Mouse (Mus musculus): ENCODE results near the gene Kcna6. TPM values are rescaled to one million over a fixed set of nuclear protein-coding genes. Genes with fewer than 3 reads are reported as not detected.

The Kcna6 gene
- polyA plus RNA-seq, 1 experiment, result 0.26 TPM

GRCm38 (mm10) chr6:126773873-126774272, 33.4 kb upstream of the Kcna6 start:
- no peak for DNase-seq
- Histone ChIP-seq H3K36me3 (ENCODE audit: control insufficient read depth, insufficient read depth, low read length) (no peaks in the 10 kb centered on the region), H3K27me3 (ENCODE audit: control insufficient read depth, insufficient read depth, low read length) (no peaks in the 10 kb centered on the region), H3K27ac (ENCODE audit: control insufficient read depth, insufficient read depth, low read length) (no peak overlapping the region), H3K4me1 (replicated peaks; ENCODE audit: control insufficient read depth, insufficient read depth, low read length) (peaks cover 4% of the 10 kb centered on the region), H3K4me3 (ENCODE audit: control insufficient read depth, insufficient read depth, low read length) (no peak overlapping the region)
- WGBS, result 86% methylated on average over 4 of the region's 4 CpGs
- TF ChIP-seq CTCF (IDR thresholded peaks at IDR 0.05; ENCODE audit: borderline replicate concordance, control insufficient read depth, extremely low read depth, insufficient read depth, low read length, poor library complexity), result no peak
- no peak for TF ChIP-seq POLR2A (IDR thresholded peaks at IDR 0.05; ENCODE audit: control insufficient read depth, extremely low read depth, insufficient read depth, low read length, poor library complexity)

GRCm38 (mm10) chr6:126772326-126772725, 31.9 kb upstream of the Kcna6 start:
- DNase-seq, result no peak
- Histone ChIP-seq H3K27me3 (ENCODE audit: control insufficient read depth, insufficient read depth, low read length) (no peaks in the 10 kb centered on the region), H3K4me1 (replicated peaks; ENCODE audit: control insufficient read depth, insufficient read depth, low read length) (peaks cover 4% of the 10 kb centered on the region), H3K27ac (ENCODE audit: control insufficient read depth, insufficient read depth, low read length) (no peak overlapping the region), H3K36me3 (ENCODE audit: control insufficient read depth, insufficient read depth, low read length) (no peaks in the 10 kb centered on the region), H3K4me3 (ENCODE audit: control insufficient read depth, insufficient read depth, low read length) (no peak overlapping the region)
- WGBS, result 94% methylated on average over 4 of the region's 4 CpGs
- no peak for TF ChIP-seq CTCF (IDR thresholded peaks at IDR 0.05; ENCODE audit: borderline replicate concordance, control insufficient read depth, extremely low read depth, insufficient read depth, low read length, poor library complexity)
- no peak for TF ChIP-seq POLR2A (IDR thresholded peaks at IDR 0.05; ENCODE audit: control insufficient read depth, extremely low read depth, insufficient read depth, low read length, poor library complexity)

- Histone ChIP-seq H3K27me3 (ENCODE audit: control insufficient read depth, insufficient read depth, low read length) (no peaks in the 10 kb centered on the region), H3K36me3 (ENCODE audit: control insufficient read depth, insufficient read depth, low read length) (no peaks in the 10 kb centered on the region), H3K4me1 (replicated peaks; ENCODE audit: control insufficient read depth, insufficient read depth, low read length) (peaks cover 4% of the 10 kb centered on the region), H3K27ac (ENCODE audit: control insufficient read depth, insufficient read depth, low read length) (no peak overlapping the region), H3K4me3 (ENCODE audit: control insufficient read depth, insufficient read depth, low read length) (no peak overlapping the region)
- 95% methylated on average over 12 of the region's 12 CpGs for WGBS
- DNase-seq, result no peak
- TF ChIP-seq POLR2A (IDR thresholded peaks at IDR 0.05; ENCODE audit: control insufficient read depth, extremely low read depth, insufficient read depth, low read length, poor library complexity) (no peak), CTCF (IDR thresholded peaks at IDR 0.05; ENCODE audit: borderline replicate concordance, control insufficient read depth, extremely low read depth, insufficient read depth, low read length, poor library complexity) (no peak)
Observed at GRCm38 (mm10) chr6:126770146-126770731, 29.8 kb upstream of the Kcna6 start.

- TF ChIP-seq POLR2A (IDR thresholded peaks at IDR 0.05; ENCODE audit: control insufficient read depth, extremely low read depth, insufficient read depth, low read length, poor library complexity), result no peak
- TF ChIP-seq CTCF (IDR thresholded peaks at IDR 0.05; ENCODE audit: borderline replicate concordance, control insufficient read depth, extremely low read depth, insufficient read depth, low read length, poor library complexity), result no peak
- H3K36me3 ChIP-seq (ENCODE audit: control insufficient read depth, insufficient read depth, low read length), result no peaks in the 10 kb centered on the region
- 59% methylated on average over 11 of the region's 11 CpGs for WGBS
- no peaks in the 10 kb centered on the region for H3K27me3 ChIP-seq (ENCODE audit: control insufficient read depth, insufficient read depth, low read length)
- H3K4me3 ChIP-seq (ENCODE audit: control insufficient read depth, insufficient read depth, low read length), result no peak overlapping the region
- peaks cover 4% of the 10 kb centered on the region for H3K4me1 ChIP-seq (replicated peaks; ENCODE audit: control insufficient read depth, insufficient read depth, low read length)
- DNase-seq, result peak; percentile 49
- H3K27ac ChIP-seq (ENCODE audit: control insufficient read depth, insufficient read depth, low read length), result no peak overlapping the region
Observed at GRCm38 (mm10) chr6:126768957-126769665, 28.6 kb upstream of the Kcna6 start.

GRCm38 (mm10) chr6:126767610-126768532, 27.4 kb upstream of the Kcna6 start:
- Histone ChIP-seq H3K4me1 (replicated peaks; ENCODE audit: control insufficient read depth, insufficient read depth, low read length) (peaks cover 4% of the 10 kb centered on the region), H3K27ac (ENCODE audit: control insufficient read depth, insufficient read depth, low read length) (no peak overlapping the region), H3K27me3 (ENCODE audit: control insufficient read depth, insufficient read depth, low read length) (no peaks in the 10 kb centered on the region), H3K36me3 (ENCODE audit: control insufficient read depth, insufficient read depth, low read length) (no peaks in the 10 kb centered on the region), H3K4me3 (ENCODE audit: control insufficient read depth, insufficient read depth, low read length) (no peak overlapping the region)
- TF ChIP-seq POLR2A (IDR thresholded peaks at IDR 0.05; ENCODE audit: control insufficient read depth, extremely low read depth, insufficient read depth, low read length, poor library complexity), result no peak
- no peak for TF ChIP-seq CTCF (IDR thresholded peaks at IDR 0.05; ENCODE audit: borderline replicate concordance, control insufficient read depth, extremely low read depth, insufficient read depth, low read length, poor library complexity)
- no peak for DNase-seq
- WGBS, result 49% methylated on average over 7 of the region's 7 CpGs

- TF ChIP-seq CTCF (IDR thresholded peaks at IDR 0.05; ENCODE audit: borderline replicate concordance, control insufficient read depth, extremely low read depth, insufficient read depth, low read length, poor library complexity), result no peak
- no peak for TF ChIP-seq POLR2A (IDR thresholded peaks at IDR 0.05; ENCODE audit: control insufficient read depth, extremely low read depth, insufficient read depth, low read length, poor library complexity)
Observed at GRCm38 (mm10) chr6:126766552-126766951, 26.1 kb upstream of the Kcna6 start.

More at GRCm38 (mm10) chr6:126766552-126766951, 26.1 kb upstream of the Kcna6 start:
- Histone ChIP-seq H3K27ac (ENCODE audit: control insufficient read depth, insufficient read depth, low read length) (no peak overlapping the region), H3K4me1 (replicated peaks; ENCODE audit: control insufficient read depth, insufficient read depth, low read length) (peaks cover 4% of the 10 kb centered on the region), H3K36me3 (ENCODE audit: control insufficient read depth, insufficient read depth, low read length) (no peaks in the 10 kb centered on the region), H3K4me3 (ENCODE audit: control insufficient read depth, insufficient read depth, low read length) (no peak overlapping the region), H3K27me3 (ENCODE audit: control insufficient read depth, insufficient read depth, low read length) (no peaks in the 10 kb centered on the region)
- no peak for DNase-seq
- 69% methylated on average over 5 of the region's 5 CpGs for WGBS

All from thymus, adult 2 months (tissue).